Comparison of ENCODE assay signal across 19 mouse cellular contexts in the genomic region with DNA sequence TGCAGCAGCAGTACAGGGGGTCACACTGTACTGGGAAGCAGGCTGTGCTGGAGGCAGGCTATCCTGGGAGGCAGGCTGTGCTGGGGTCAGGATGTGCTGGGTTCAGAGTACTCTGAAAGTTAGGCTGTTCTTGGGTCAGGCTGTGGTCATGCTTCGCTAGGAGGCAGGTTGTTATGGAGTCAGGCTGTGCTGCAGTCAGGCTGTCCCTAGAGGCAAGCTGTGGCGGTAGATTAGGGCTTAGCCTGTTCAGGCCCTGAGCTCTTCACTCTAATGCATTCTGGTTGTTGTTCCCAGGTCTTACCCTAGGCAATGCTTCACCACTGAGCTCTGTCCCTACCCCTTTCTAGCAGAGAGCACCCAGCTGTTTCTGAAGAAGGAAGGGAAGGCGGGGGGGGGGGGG. TPM values are rescaled to one million over a fixed set of nuclear protein-coding genes. Genes with fewer than 3 reads are reported as not detected.
"Had no signal": no experiment of that assay in that cellular context is flagged by ENCODE, and none has a peak within 500 bp of the region (broad histone marks: within the 10 kb centered on the region; RNA-seq: fewer than 3 reads in every experiment).

No protein-coding gene starts in this region.

- H3K36me3 ChIP-seq: limb, embryonic 12.5 days; liver, embryonic 13.5 days; neural tube, embryonic 12.5 days had no signal

- H3K4me3 ChIP-seq: layer of hippocampus, adult 2 months; limb, embryonic 12.5 days; liver, embryonic 13.5 days; myocyte; neural tube, embryonic 12.5 days had no signal

- H3K27me3 ChIP-seq: limb, embryonic 12.5 days; liver, embryonic 13.5 days; neural tube, embryonic 12.5 days had no signal

- H3K4me1 ChIP-seq: limb, embryonic 12.5 days; liver, embryonic 13.5 days; neural tube, embryonic 12.5 days had no signal

- H3K27ac ChIP-seq: kidney, postnatal 0 days; layer of hippocampus, adult 2 months; limb, embryonic 12.5 days; liver, embryonic 13.5 days; neural tube, embryonic 12.5 days had no signal

- DNase-seq: kidney, postnatal 4 days; liver; liver, embryonic 13.5 days; liver, postnatal 0 days; retina, postnatal 1 day; right cerebral cortex, postnatal 4 days; spleen, adult 18-20 months; thymus, adult 18-20 months; thymus, postnatal 14 days had no signal

- H3K9ac ChIP-seq: limb, embryonic 12.5 days; liver, embryonic 13.5 days; liver, postnatal 0 days; neural tube, embryonic 12.5 days had no signal

- ATAC-seq: liver, postnatal 0 days had no signal

- H3K4me2 ChIP-seq: limb, embryonic 12.5 days; liver, embryonic 13.5 days; neural tube, embryonic 12.5 days had no signal

- H3K9me3 ChIP-seq: limb, embryonic 12.5 days; liver, embryonic 13.5 days; neural tube, embryonic 12.5 days had no signal

RNA-seq across cellular contexts. Expression of gene Ceacam18, which starts 9.4 kb away (rescaled TPM):
- total RNA-seq: layer of hippocampus, adult 2 months; left cerebral cortex, postnatal 36 days; megakaryocyte-erythroid progenitor cell, adult 5-6 weeks had no signal
- polyA plus RNA-seq: kidney, postnatal 0 days; limb, embryonic 12.5 days; liver, embryonic 13.5 days; lung, embryonic 16.5 days; myocyte; neural tube, embryonic 12.5 days; stomach, embryonic 14.5 days had no signal

RNA-seq across cellular contexts. Expression of gene Zfp819, which starts 18.1 kb away (rescaled TPM):
- total RNA-seq: megakaryocyte-erythroid progenitor cell, adult 5-6 weeks had no signal
- polyA plus RNA-seq: intestine, postnatal 0 days; liver, embryonic 13.5 days; liver, postnatal 0 days; myocyte had no signal

RNA-seq across cellular contexts. Expression of gene Siglece, which starts 34.9 kb away (rescaled TPM):
- polyA plus RNA-seq: myocyte had no signal
